Comparison of ENCODE assay signal across 20 mouse cellular contexts in genomic region chr6:61189029-61189428, GRCm38 (mm10). TPM values are rescaled to one million over a fixed set of nuclear protein-coding genes. Genes with fewer than 3 reads are reported as not detected.
"Had no signal": no experiment of that assay in that cellular context is flagged by ENCODE, and none has a peak within 500 bp of the region (broad histone marks: within the 10 kb centered on the region; RNA-seq: fewer than 3 reads in every experiment).

No protein-coding gene starts in this region.

- H3K27ac ChIP-seq: layer of hippocampus, adult 2 months; limb, embryonic 12.5 days; limb, embryonic 15.5 days; liver, embryonic 14.5 days; lung, embryonic 15.5 days; midbrain, embryonic 15.5 days; neural tube, embryonic 12.5 days; neural tube, embryonic 15.5 days had no signal

- H3K9me3 ChIP-seq: limb, embryonic 12.5 days; limb, embryonic 15.5 days; lung, embryonic 15.5 days; midbrain, embryonic 15.5 days; neural tube, embryonic 12.5 days; neural tube, embryonic 15.5 days had no signal

- H3K9ac ChIP-seq: limb, embryonic 12.5 days; limb, embryonic 15.5 days; liver, embryonic 14.5 days; liver, postnatal 0 days; lung, embryonic 15.5 days; midbrain, embryonic 15.5 days; neural tube, embryonic 12.5 days; neural tube, embryonic 15.5 days had no signal

- DNase-seq: kidney, postnatal 25 days; layer of hippocampus, adult 9-11 months; liver, postnatal 0 days; lung, postnatal 14 days; lung, postnatal 4 days; right cerebral cortex, adult 18-20 months; right cerebral cortex, postnatal 14 days; thymus, adult 18-20 months; thymus, postnatal 36 days had no signal

- H3K4me2 ChIP-seq: limb, embryonic 12.5 days; limb, embryonic 15.5 days; liver, embryonic 11.5 days; lung, embryonic 15.5 days; midbrain, embryonic 11.5 days; midbrain, embryonic 15.5 days; neural tube, embryonic 12.5 days; neural tube, embryonic 15.5 days had no signal

- H3K27me3 ChIP-seq: limb, embryonic 12.5 days; limb, embryonic 15.5 days; lung, embryonic 15.5 days; midbrain, embryonic 15.5 days; neural tube, embryonic 12.5 days; neural tube, embryonic 15.5 days had no signal

- H3K4me1 ChIP-seq: neural tube, embryonic 12.5 days had no signal

- ATAC-seq: liver, postnatal 0 days; midbrain, embryonic 15.5 days had no signal

- H3K4me3 ChIP-seq: layer of hippocampus, adult 2 months; limb, embryonic 12.5 days; limb, embryonic 15.5 days; lung, embryonic 15.5 days; midbrain, embryonic 15.5 days; neural tube, embryonic 12.5 days; neural tube, embryonic 15.5 days had no signal

- H3K36me3 ChIP-seq: limb, embryonic 12.5 days; limb, embryonic 15.5 days; lung, embryonic 15.5 days; midbrain, embryonic 15.5 days; neural tube, embryonic 12.5 days; neural tube, embryonic 15.5 days had no signal

RNA-seq across cellular contexts. Expression of gene Ccser1, which starts 8.9 kb away (rescaled TPM):
- total RNA-seq: megakaryocyte-erythroid progenitor cell, adult 5-6 weeks had no signal
